Mouse (Mus musculus): ENCODE measurements around the gene Lrrc4. TPM values are rescaled to one million over a fixed set of nuclear protein-coding genes. Genes with fewer than 3 reads are reported as not detected.

Gene Lrrc4
- polyA plus RNA-seq (2017; shearing (Covaris generic)): not detected

DNA sequence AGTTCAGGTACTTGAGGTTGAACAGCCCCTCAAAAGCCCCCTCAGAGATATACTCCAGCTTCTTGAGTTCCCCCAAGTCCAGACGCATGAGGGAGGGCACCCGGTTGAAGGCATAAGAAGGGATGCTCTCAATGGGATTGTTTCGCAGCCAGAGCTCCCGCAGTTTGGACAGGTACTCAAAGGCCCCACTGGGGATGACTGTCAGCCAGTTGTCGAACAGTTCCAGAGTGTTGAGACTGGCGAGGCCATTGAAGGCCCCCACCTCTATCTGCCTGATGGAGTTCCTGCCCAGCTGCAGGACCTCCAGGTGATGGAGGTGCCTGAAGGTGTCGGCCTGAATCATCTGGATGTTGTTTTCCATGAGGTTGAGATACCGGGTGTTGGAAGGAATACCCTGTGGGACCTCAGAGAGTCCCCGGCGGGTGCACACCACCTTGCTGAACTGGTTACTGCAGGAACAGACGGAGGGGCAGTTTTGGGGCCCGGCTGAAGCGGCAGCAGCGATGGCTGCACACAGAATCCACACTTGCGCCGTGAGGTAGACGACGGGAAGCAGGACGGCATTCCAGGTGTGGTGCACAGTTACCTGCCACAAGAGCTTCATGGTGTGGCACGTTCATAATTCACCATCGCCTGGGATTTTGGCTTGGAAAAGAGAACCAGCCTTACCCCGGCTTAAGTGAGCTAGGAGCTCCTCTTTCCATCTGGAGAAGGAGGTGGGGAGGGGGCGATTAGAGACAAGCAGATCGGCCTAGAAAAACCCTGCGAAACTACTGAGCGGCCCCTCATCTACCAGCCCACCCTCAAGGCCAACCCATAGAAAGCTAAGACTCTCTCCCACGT lies at the start of gene Lrrc4:
TSS of gene Lrrc4 (minus strand) at position 737 of the 843 bp plus-strand sequence.

Other genes starting within 250 kb of the Lrrc4 start
- not detected for gene Lep, start 228.5 kb upstream of the Lrrc4 start, polyA plus RNA-seq (2017; shearing (Covaris generic))

Data from inflammation-experienced regulatory T-cells, adult 16 weeks (primary cell).